34 mouse cellular contexts compared by ENCODE assay signal in the genomic region with DNA sequence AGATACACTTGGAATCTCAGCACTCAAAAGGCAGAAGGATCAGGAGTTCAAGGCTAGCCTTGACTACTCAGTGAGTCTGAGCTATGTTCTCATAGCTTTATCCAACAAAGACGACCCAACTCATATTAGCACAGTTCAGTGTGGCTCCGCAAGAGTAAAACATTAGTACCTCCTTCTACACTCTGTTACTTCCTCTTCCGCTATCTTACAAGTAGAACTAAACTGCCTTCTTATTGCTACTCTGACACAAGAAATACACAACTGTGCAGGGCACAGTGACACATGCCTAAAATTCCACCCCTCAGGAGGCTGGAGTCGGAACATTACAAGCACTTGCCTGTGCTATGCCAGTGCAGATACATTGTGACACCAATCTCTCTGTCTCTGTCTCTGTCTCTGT. TPM values are rescaled to one million over a fixed set of nuclear protein-coding genes. Genes with fewer than 3 reads are reported as not detected.
DNase-seq lines count a peak whose midpoint lies in the region; ATAC-seq and TF ChIP-seq lines count a peak whose summit lies in the region.
"Had no signal": no experiment of that assay in that cellular context is flagged by ENCODE, and none has a peak within 500 bp of the region (broad histone marks: within the 10 kb centered on the region; RNA-seq: fewer than 3 reads in every experiment).

No protein-coding gene starts in this region.

- H3K27ac ChIP-seq in MEL (ENCODE audit: control insufficient read depth, low read depth, low read length) = no peak overlapping the region
- H3K27ac ChIP-seq in embryonic fibroblast, embryonic 13.5 days (ENCODE audit: insufficient read depth, low read length) = peak overlapping the region; percentile 47; the same call in 1 of the 2 replicates
- H3K27ac ChIP-seq: embryonic facial prominence, embryonic 10.5 days; embryonic facial prominence, embryonic 13.5 days; forebrain, embryonic 10.5 days; forebrain, embryonic 13.5 days; heart, embryonic 15.5 days; hindbrain, embryonic 14.5 days; hindbrain, postnatal 0 days had no signal

- no peak for TF ChIP-seq POLR2A in MEL (IDR thresholded peaks at IDR 0.05; ENCODE audit: control insufficient read depth in 1 of 2, insufficient read depth in 1 of 2, low read depth in 1 of 2, low read length in 2 of 2, poor library complexity in 1 of 2)
- TF ChIP-seq POLR2A in embryonic fibroblast, embryonic 13.5 days (IDR thresholded peaks at IDR 0.05; ENCODE audit: low read depth, low read length) = no peak

- H3K79me2 ChIP-seq in MEL (ENCODE audit: control insufficient read depth, insufficient read depth, low read length, poor library complexity) = no peaks in the 10 kb centered on the region

- no peaks in the 10 kb centered on the region for H3K9me3 ChIP-seq in MEL (replicated peaks; ENCODE audit: insufficient read depth, low read length)
- H3K9me3 ChIP-seq: embryonic facial prominence, embryonic 10.5 days; embryonic facial prominence, embryonic 13.5 days; forebrain, embryonic 10.5 days; forebrain, embryonic 13.5 days; heart, embryonic 12.5 days; heart, embryonic 15.5 days had no signal

- peaks cover 14 to 18% of the 10 kb centered on the region in 2 experiments for H3K4me1 ChIP-seq in MEL (ENCODE audit: control insufficient read depth in 1 of 2, insufficient read depth in 2 of 2, low read length in 2 of 2)
- no peaks in the 10 kb centered on the region for H3K4me1 ChIP-seq in embryonic fibroblast, embryonic 13.5 days (ENCODE audit: control insufficient read depth, insufficient read depth, low read length)
- H3K4me1 ChIP-seq: embryonic facial prominence, embryonic 10.5 days; embryonic facial prominence, embryonic 13.5 days; forebrain, embryonic 10.5 days; forebrain, embryonic 13.5 days; heart, embryonic 12.5 days; heart, embryonic 15.5 days had no signal

- ATAC-seq in megakaryocyte progenitor cell, adult 5-6 weeks (replicated peaks; ENCODE audit: poor library complexity) = peak; percentile 65
- ATAC-seq: activated CD4-positive, CD25-positive, alpha-beta regulatory T cell, adult 4 months; CD4-positive, CD25-positive, alpha-beta regulatory T cell, adult 4 months; forebrain, embryonic 13.5 days; forebrain, embryonic 16.5 days; hindbrain, postnatal 0 days had no signal

- TF ChIP-seq CTCF in MEL (IDR thresholded peaks at IDR 0.05 in 2 of 3, conservative IDR thresholded peaks at IDR 0.05 in 1 of 3; ENCODE audit: control insufficient read depth in 1 of 3, insufficient read depth in 1 of 3, low read depth in 2 of 3, low read length in 3 of 3, poor library complexity in 1 of 3, severe bottlenecking in 1 of 3) = no peak
- no peak for TF ChIP-seq CTCF in embryonic fibroblast, embryonic 13.5 days (IDR thresholded peaks at IDR 0.05; ENCODE audit: borderline replicate concordance, insufficient read depth, low read length)

- intact Hi-C loops in left cerebral cortex, postnatal 25 days (cut with DNase I) = no loop called here

- no peak overlapping the region for H3K4me3 ChIP-seq in MEL (ENCODE audit: control insufficient read depth in 1 of 2, insufficient read depth in 1 of 2, low read depth in 2 of 2, low read length in 2 of 2)
- H3K4me3 ChIP-seq in embryonic fibroblast, embryonic 13.5 days (ENCODE audit: insufficient read depth, low read length) = no peak overlapping the region
- H3K4me3 ChIP-seq: embryonic facial prominence, embryonic 10.5 days; embryonic facial prominence, embryonic 13.5 days; forebrain, embryonic 10.5 days; forebrain, embryonic 13.5 days; heart, embryonic 12.5 days; heart, embryonic 15.5 days had no signal

- no peak for TF ChIP-seq RAD21 in MEL (IDR thresholded peaks at IDR 0.05; ENCODE audit: low read depth, low read length)

- peaks cover 0 to 20% of the 10 kb centered on the region in 2 experiments; a peak in 2 of 4 replicates for H3K36me3 ChIP-seq in MEL (ENCODE audit: control insufficient read depth in 1 of 2, insufficient read depth in 2 of 2, low read length in 2 of 2)
- H3K36me3 ChIP-seq: embryonic facial prominence, embryonic 10.5 days; embryonic facial prominence, embryonic 13.5 days; forebrain, embryonic 10.5 days; heart, embryonic 12.5 days; heart, embryonic 15.5 days had no signal

- peak; percentile 67 for DNase-seq in MEL (ENCODE audit: low read depth, low spot score)
- no peak for DNase-seq in right cerebral cortex, postnatal 25 days
- DNase-seq in left cerebral cortex, postnatal 25 days (ENCODE audit: low spot score in 2 of 2) = no peak
- DNase-seq in kidney, postnatal 36 days = no peak
- DNase-seq: adrenal gland, adult 8-10 months; adrenal gland, postnatal 25 days; cerebellum, adult 11-12 months; cerebellum, adult 8-10 months; cerebellum, postnatal 10 days; cerebellum, postnatal 36 days; embryo, embryonic 11 days; gastrocnemius, postnatal 10 days; gastrocnemius, postnatal 36 days; heart, adult 11 months; heart, postnatal 14 days; heart, postnatal 4 days had no signal

- no peaks in the 10 kb centered on the region for H3K27me3 ChIP-seq in MEL (ENCODE audit: control insufficient read depth in 1 of 2, insufficient read depth in 2 of 2, low read length in 2 of 2)
- H3K27me3 ChIP-seq: embryonic facial prominence, embryonic 13.5 days; forebrain, embryonic 13.5 days; heart, embryonic 12.5 days; heart, embryonic 15.5 days had no signal

- TF ChIP-seq EP300 in MEL (IDR thresholded peaks at IDR 0.05; ENCODE audit: low read depth in 1 of 2, low read length in 2 of 2) = peak; percentile 36 to 68; a peak in 3 of 4 replicates

- H3K9ac ChIP-seq in MEL (ENCODE audit: control insufficient read depth, low read depth, low read length, poor library complexity, severe bottlenecking) = no peak overlapping the region
- H3K9ac ChIP-seq: embryonic facial prominence, embryonic 13.5 days; forebrain, embryonic 13.5 days; heart, embryonic 12.5 days; heart, embryonic 15.5 days; hindbrain, embryonic 14.5 days had no signal

TF ChIP-seq in MEL, 35 proteins besides CTCF, POLR2A, EP300 and RAD21:
- TF ChIP-seq MAX (IDR thresholded peaks at IDR 0.05; ENCODE audit: low read length) (no peak), ZMIZ1 (IDR thresholded peaks at IDR 0.05; ENCODE audit: low read depth, low read length) (no peak), SMC3 (IDR thresholded peaks at IDR 0.05; ENCODE audit: low read depth, low read length) (no peak), POLR2AphosphoS2 (IDR thresholded peaks at IDR 0.05; ENCODE audit: low read length) (no peak), ELF1 (IDR thresholded peaks at IDR 0.05; ENCODE audit: low read depth, low read length) (0 out of 2 replicates have a peak, but pooled peaks have one; percentile 40), MAFK (IDR thresholded peaks at IDR 0.05; ENCODE audit: borderline replicate concordance, low read depth, low read length) (no peak), ZKSCAN1 (IDR thresholded peaks at IDR 0.05; ENCODE audit: low read depth, low read length) (no peak)

RNA-seq across cellular contexts. Expression of a gene that starts 18.5 kb away (rescaled TPM):
- total RNA-seq in MEL (2012; rRNA removed) = 21.8 and 26.4 TPM in 2 replicates
- 10 to 100 TPM; 35.6 to 66.3 TPM for polyA plus RNA-seq in MEL (2012; ENCODE audit: insufficient read depth in 1 of 2, insufficient read length in 2 of 2, low read depth in 1 of 2, low replicate concordance in 2 of 2, missing spikeins in 1 of 2)
- polyA plus RNA-seq in embryonic fibroblast, embryonic 13.5 days (2011; ENCODE audit: insufficient read length, low read depth, missing spikeins) = 40.3 and 48.7 TPM in 2 replicates
- 62.0 and 68.8 TPM in 2 replicates for total RNA-seq in megakaryocyte progenitor cell, adult 5-6 weeks (2015)
- total RNA-seq in megakaryocyte progenitor cell, adult 5-6 weeks (2017) = 33.6 and 44.6 TPM in 2 replicates
- total RNA-seq in left cerebral cortex, postnatal 25 days (2021) = 10 to 100 TPM; 27.7 to 29.7 TPM

RNA-seq across cellular contexts. Expression of a gene that starts 57.0 kb away (rescaled TPM):
- not detected in 2 replicates for total RNA-seq in MEL (2012; rRNA removed)
- polyA plus RNA-seq in MEL (2012; ENCODE audit: insufficient read depth in 1 of 2, insufficient read length in 2 of 2, low read depth in 1 of 2, low replicate concordance in 2 of 2, missing spikeins in 1 of 2) = under 1 TPM in 1 of 2 experiments, not detected in 1; 0.06 TPM
- not detected in 2 replicates for polyA plus RNA-seq in embryonic fibroblast, embryonic 13.5 days (2011; ENCODE audit: insufficient read length, low read depth, missing spikeins)
- not detected in 2 replicates for total RNA-seq in megakaryocyte progenitor cell, adult 5-6 weeks (2015)
- not detected in 2 replicates for total RNA-seq in megakaryocyte progenitor cell, adult 5-6 weeks (2017)
- not detected for total RNA-seq in left cerebral cortex, postnatal 25 days (2021)
- total RNA-seq: adrenal gland, adult 8-10 months; adrenal gland, postnatal 25 days; gastrocnemius, adult 18-20 months; gastrocnemius, postnatal 10 days; gastrocnemius, postnatal 36 days; heart, postnatal 14 days; heart, postnatal 4 days; hindbrain, postnatal 0 days had no signal
- polyA plus RNA-seq: activated CD4-positive, CD25-positive, alpha-beta regulatory T cell, adult 4 months; brain, embryonic 14.5 days; C2C12; cortical plate, adult 2 months; embryonic facial prominence, embryonic 10.5 days; embryonic facial prominence, embryonic 13.5 days; forebrain, embryonic 10.5 days; forebrain, embryonic 13.5 days; forebrain, embryonic 16.5 days; heart, embryonic 12.5 days; heart, embryonic 15.5 days; hindbrain, embryonic 11.5 days; hindbrain, embryonic 14.5 days; hindbrain, postnatal 0 days had no signal
